Mouse (Mus musculus): ENCODE measurements around the gene Olfr871. TPM values are rescaled to one million over a fixed set of nuclear protein-coding genes. Genes with fewer than 3 reads are reported as not detected.
"Not testable (repeated sequence)": the region's sequence is repeated elsewhere in the genome, so short reads cannot be mapped to it uniquely, and the experiment has no call there.

Gene Olfr871
- not detected in 2 replicates for polyA plus RNA-seq (2012; rRNA removed)

DNA sequence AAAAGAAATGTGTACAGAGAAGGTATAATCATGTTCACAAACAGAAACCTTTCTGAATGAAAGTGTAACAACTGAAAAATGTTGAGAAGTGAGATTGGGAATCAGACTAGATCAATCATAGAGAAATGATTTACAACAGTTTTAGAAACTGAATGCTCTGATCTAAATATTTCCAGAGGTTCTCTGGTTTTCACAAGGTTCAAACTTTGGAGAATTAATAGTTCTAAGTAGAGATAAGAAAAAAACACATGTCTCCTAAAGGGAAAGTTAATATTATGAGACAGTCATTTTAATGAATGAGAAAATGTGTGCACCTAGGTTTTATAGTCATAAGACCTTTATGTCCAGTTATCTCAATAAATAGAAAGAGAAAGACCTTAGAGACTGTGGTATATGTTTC, at the start of gene Olfr871:
Gene Olfr871, plus strand, starts transcription at position 301 of the 400 bp plus-strand sequence.
- no peak for DNase-seq (ENCODE audit: low read depth, low spot score)

DNA sequence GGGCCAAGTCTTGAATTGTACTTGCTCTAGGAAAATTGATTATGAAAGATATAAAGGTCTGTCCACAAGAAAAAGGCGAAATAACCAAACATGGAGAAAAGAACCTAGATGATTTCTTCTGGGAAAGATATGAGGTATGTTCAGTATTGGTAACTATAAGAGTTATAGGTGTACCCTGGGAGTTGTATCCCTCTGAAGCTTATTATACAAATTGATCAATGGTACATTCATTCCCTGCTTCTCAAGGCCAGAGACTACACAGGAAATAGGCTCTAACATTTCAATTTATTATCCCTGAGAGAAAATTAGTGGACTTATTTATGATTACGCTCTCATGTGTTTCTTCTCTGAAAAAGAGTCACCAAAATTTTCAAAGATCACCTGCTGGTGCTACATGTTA, 38.0 kb upstream of the Olfr871 start, which contains the start of gene Olfr870:
Gene Olfr870, minus strand, starts transcription at position 101 of the 400 bp plus-strand sequence.
- DNase-seq (ENCODE audit: low read depth, low spot score), result no peak
- 74% methylated on average over 2 of the region's 2 CpGs for WGBS

DNA sequence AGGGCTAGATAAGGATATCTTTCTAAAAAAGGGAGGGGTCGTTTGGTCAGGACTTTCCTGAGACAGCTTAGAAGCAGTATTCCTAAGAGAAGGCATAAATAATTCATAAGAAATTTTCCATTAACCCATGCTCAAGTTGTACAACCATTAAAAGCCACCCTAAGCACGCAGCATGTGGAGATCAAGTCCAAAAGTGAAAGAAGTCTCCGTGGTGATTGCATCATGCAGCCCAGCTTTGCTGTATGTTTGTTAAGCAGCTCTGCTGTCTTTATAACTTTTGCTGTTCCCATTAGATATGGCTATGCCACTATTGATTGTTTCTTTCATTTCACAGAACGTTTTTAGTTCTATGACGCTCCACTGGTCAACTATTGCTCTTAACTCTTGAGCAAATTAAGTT, 32.5 kb upstream of the Olfr871 start:
- WGBS, result 62% methylated on average over 5 of the region's 5 CpGs
- no peak for DNase-seq (ENCODE audit: low read depth, low spot score)

DNA sequence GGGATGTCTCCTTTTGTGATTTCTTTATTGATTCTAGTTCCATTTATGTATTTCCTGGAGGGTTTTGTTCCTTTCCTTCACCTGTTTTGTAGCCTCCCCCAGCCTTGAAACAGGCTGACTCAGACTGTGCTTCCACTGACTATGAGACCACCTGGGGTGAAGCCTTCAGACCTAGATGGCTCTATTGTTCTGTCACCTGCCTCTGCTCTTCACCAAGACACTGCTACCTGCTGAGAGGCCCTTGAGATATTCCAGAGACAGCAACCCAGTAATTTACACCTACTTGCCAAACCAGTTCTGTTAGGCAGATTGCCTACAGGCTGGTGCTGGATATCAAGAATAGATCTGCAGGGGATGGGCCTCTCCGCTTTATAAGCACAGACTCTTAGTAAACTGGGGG, 9.9 kb upstream of the Olfr871 start:
- 54% methylated on average over 1 of the region's 1 CpGs for WGBS
- no peak for DNase-seq (ENCODE audit: low read depth, low spot score)

DNA sequence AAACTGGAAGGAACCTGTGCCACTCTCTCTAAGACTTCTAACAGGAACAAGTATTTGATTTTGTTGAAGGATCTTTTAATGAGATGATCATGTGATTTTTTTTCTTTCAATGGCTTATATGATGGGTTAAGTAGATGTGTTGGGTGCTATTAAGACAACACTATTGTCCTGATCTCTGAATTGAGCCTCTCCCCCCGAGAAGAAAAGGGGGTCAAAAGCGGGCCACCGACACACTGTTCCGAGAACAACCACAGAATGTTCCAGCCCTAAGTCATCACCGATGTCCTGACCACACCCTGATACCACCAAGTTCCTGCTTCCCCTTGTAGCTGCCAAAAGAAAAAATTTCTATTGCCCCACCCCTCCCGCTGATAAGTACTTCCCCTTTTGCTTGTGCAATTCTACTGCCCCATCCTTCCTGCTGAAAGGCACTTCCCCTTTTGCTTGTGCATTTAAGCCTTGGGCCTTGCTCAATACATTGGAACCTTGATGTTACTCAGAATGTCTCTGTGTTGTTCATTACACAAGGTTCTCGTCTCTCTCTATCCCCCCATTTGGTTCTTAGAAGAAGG, 8.5 kb upstream of the Olfr871 start:
- not testable (repeated sequence) for DNase-seq (ENCODE audit: low read depth, low spot score)
- WGBS, result 87% methylated on average over 7 of the region's 7 CpGs

DNA sequence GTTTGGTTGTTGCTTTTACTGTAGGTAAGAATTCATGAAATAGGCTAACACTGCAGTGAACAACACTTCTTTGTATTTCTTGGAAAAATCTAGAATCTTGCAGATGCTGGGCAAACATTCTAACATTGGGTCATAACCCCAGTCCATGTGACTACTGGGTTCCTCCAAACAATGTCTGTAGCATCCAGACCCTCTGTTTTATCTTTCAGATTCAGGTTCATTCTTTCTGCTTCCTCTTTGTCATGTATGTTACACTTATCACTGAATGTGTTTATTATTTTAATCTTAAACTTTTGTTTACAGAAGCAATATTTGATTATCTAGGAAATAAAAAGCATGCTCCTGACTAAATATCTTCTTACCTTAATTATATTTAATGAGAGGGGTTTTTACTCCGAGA, 1.2 kb upstream of the Olfr871 start:
- 25% methylated on average over 1 of the region's 1 CpGs for WGBS
- DNase-seq (ENCODE audit: low read depth, low spot score), result no peak

DNA sequence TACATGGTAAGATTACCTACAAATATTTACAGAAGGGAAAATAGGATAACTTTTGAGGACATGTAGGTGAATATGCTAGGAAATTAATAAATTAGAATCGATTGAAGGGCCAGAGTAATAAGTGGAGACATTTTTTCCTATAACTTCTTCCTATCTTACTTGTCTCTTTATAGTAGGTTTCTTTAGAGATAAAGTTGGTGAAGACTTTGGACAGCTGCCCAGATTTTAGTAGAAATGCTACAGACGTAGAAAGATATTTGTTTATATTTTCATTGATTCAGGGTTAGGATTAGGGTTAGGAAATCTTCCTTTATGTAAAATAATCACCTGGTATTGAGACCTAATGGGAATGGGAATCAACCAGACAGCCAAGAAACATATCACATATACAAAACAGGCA, 530 bp upstream of the Olfr871 start:
- DNase-seq (ENCODE audit: low read depth, low spot score), result no peak
- WGBS, result 46% methylated on average over 2 of the region's 2 CpGs

DNA sequence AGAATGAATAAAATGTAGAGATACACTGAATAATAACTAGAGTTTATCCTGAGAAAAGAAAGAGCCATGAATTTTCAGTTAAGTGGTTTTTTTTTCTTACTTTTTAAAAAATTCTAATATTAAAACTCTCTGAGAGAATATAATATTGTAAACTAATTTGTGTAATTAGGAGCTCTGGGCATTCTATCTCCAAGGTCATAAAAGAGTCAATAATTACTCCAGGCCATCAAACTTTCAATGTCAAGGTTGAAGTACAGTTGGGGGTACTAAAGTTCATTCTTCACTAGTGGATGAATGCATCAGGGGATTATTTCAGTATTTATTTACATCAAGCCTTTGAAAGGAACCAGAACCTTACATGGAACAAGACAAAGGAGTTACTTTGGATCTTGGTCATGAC, 24.8 kb downstream of the Olfr871 start, which contains the start of gene Olfr872:
Gene Olfr872, plus strand, starts transcription at position 301 of the 400 bp plus-strand sequence.
- DNase-seq (ENCODE audit: low read depth, low spot score), result no peak

DNA sequence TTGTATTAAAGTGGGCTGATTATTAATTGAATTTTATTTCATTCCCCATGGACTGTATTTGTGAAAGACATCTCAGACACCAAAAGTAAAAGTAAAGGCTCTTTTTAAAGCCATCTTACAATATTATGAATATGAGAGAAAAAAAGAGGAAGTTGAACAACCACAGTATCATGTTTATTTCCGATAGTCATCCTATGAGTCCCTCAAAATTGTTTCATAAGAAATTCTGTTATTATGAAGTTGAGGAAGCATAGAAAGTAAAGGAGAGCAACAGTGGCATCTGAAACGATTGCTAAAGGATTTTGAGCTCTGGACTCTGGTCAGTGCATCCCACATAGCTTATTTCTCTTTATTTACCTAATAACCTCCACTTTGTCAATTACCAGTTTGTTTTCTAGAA, 25.4 kb downstream of the Olfr871 start:
- WGBS, result 62% methylated on average over 2 of the region's 2 CpGs
- DNase-seq (ENCODE audit: low read depth, low spot score), result no peak

Other genes with a start within 250 kb of the Olfr871 start
- not detected in 2 replicates for gene Olfr866, start 184.2 kb upstream of the Olfr871 start, polyA plus RNA-seq (2012; rRNA removed)
- not detected in 2 replicates for gene Olfr867, start 154.6 kb upstream of the Olfr871 start, polyA plus RNA-seq (2012; rRNA removed)
- not detected in 2 replicates for gene Olfr868, start 113.6 kb upstream of the Olfr871 start, polyA plus RNA-seq (2012; rRNA removed)
- gene Olfr869, start 83.2 kb upstream of the Olfr871 start, polyA plus RNA-seq (2012; rRNA removed), result not detected in 2 replicates
- gene Olfr870, start 38.1 kb upstream of the Olfr871 start, polyA plus RNA-seq (2012; rRNA removed), result not detected in 2 replicates
- gene Olfr872, start 24.9 kb downstream of the Olfr871 start, polyA plus RNA-seq (2012; rRNA removed), result not detected in 2 replicates
- gene Olfr39, start 70.1 kb downstream of the Olfr871 start, polyA plus RNA-seq (2012; rRNA removed), result not detected in 2 replicates
- not detected in 2 replicates for gene Olfr873, start 86.3 kb downstream of the Olfr871 start, polyA plus RNA-seq (2012; rRNA removed)
- not detected in 2 replicates for gene Olfr18, start 123.9 kb downstream of the Olfr871 start, polyA plus RNA-seq (2012; rRNA removed)
- gene Zfp560, start 173.0 kb downstream of the Olfr871 start, polyA plus RNA-seq (2012; rRNA removed), result 2.9 and 3.7 TPM in 2 replicates
- gene Zfp26, start 248.0 kb downstream of the Olfr871 start, polyA plus RNA-seq (2012; rRNA removed), result 1.2 and 1.7 TPM in 2 replicates

Data from large intestine, adult 2 months (tissue).